Mouse (Mus musculus) myocyte (in vitro differentiated cells): ENCODE measurements around the gene Carns1.

Source experiments
- CEBPB ChIP-seq: IDR thresholded peaks from 2 replicates; pipeline ENCODE4 v1.6.1; 2011; ENCODE audit warnings: mild to moderate bottlenecking, moderate library complexity; ENCODE audit not compliant: poor library complexity, insufficient read depth, severe bottlenecking
- E2F4 ChIP-seq: IDR thresholded peaks from one replicate; pipeline ENCODE4 v1.6.1; 2011; ENCODE audit warnings: mild to moderate bottlenecking, control low read depth, moderate library complexity; ENCODE audit not compliant: insufficient read depth
- MAX ChIP-seq: IDR thresholded peaks from one replicate; pipeline ENCODE4 v1.6.1; 2011; ENCODE audit warnings: low read depth, mild to moderate bottlenecking, control low read depth
- MYOD1 ChIP-seq, 3 experiments: IDR thresholded peaks; one replicate each; pipeline ENCODE4 v1.6.1; 2011; ENCODE audit warnings: control low read depth in 2 of 3, low read depth in 2 of 3, mild to moderate bottlenecking in 2 of 3, moderate library complexity in 1 of 3; ENCODE audit not compliant: insufficient read length in 2 of 3, control insufficient read depth in 1 of 3
- MYOG ChIP-seq, 3 experiments: IDR thresholded peaks; one replicate each; pipeline ENCODE4 v1.6.1; 2011; ENCODE audit warnings: control low read depth in 2 of 3, low read depth in 2 of 3, mild to moderate bottlenecking in 2 of 3; ENCODE audit not compliant: insufficient read length in 2 of 3, control insufficient read depth in 1 of 3, insufficient read depth in 1 of 3
- POLR2A ChIP-seq: IDR thresholded peaks from one replicate; pipeline ENCODE4 v1.6.1; 2011; ENCODE audit warnings: low read depth, mild to moderate bottlenecking, control low read depth, moderate library complexity; ENCODE audit not compliant: insufficient read length
- POLR2AphosphoS2 ChIP-seq: IDR thresholded peaks from one replicate; pipeline ENCODE4 v1.6.1; 2011; ENCODE audit warnings: low read depth, control low read depth; ENCODE audit not compliant: insufficient read length
- REST ChIP-seq: IDR thresholded peaks from one replicate; pipeline ENCODE4 v1.6.1; 2011; ENCODE audit warnings: mild to moderate bottlenecking, control low read depth, moderate library complexity; ENCODE audit not compliant: insufficient read depth, insufficient read length
- TCF12 ChIP-seq: IDR thresholded peaks from one replicate; pipeline ENCODE4 v1.6.1; 2011; ENCODE audit warnings: mild to moderate bottlenecking, control low read depth; ENCODE audit not compliant: poor library complexity, insufficient read depth, severe bottlenecking
- USF1 ChIP-seq: IDR thresholded peaks from one replicate; pipeline ENCODE4 v1.6.1; 2011; ENCODE audit warnings: low read depth, mild to moderate bottlenecking, control low read depth, moderate library complexity

DNA sequence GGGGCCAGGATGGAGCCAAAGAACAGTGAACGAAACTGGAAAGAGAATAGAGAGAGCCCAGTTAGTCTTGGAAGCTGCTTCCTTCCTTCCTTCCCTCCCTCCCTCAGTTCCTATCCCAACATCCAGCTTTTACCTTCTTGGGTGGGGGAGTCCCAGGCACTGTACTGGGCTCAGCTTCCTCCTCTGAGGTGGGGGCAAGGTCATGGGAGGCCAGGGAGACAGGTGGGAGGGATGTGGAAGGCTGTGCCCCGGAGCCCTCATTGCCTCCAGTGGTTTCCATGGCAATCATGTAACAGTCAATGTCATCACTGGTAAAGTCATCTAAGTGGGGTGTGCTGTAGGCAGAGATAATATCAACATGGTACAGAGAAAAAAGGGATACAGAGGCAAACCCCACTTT lies 20.8 kb upstream of the Carns1 start:
- TF ChIP-seq MYOG (IDR thresholded peaks at IDR 0.05; ENCODE audit: control insufficient read depth in 1 of 3, insufficient read depth in 1 of 3, insufficient read length in 2 of 3, low read depth in 2 of 3) = no peak
- TF ChIP-seq POLR2A = no peak
- no peak for TF ChIP-seq MAX
- no peak for TF ChIP-seq USF1
- no peak for TF ChIP-seq E2F4
- no peak for TF ChIP-seq TCF12
- TF ChIP-seq POLR2AphosphoS2 = no peak
- no peak for TF ChIP-seq CEBPB
- no peak for TF ChIP-seq REST
- no peak for TF ChIP-seq MYOD1 (IDR thresholded peaks at IDR 0.05; ENCODE audit: control insufficient read depth in 1 of 3, insufficient read length in 2 of 3, low read depth in 2 of 3)
